Mouse (Mus musculus): ENCODE measurements around the gene Ang.

Ang gene

GRCm38 (mm10) chr14:51088166-51088969 lies 2.6 kb upstream of the Ang start:
- DNase-seq (ENCODE audit: low spot score in 2 of 2), result peak; percentile 71 to 81

- peak; percentile 96 to 98 for DNase-seq (ENCODE audit: low spot score in 2 of 2)
These were observed 1.8 kb upstream of the Ang start for GRCm38 (mm10) chr14:51088970-51089673.

GRCm38 (mm10) chr14:51089674-51090076 lies 1.3 kb upstream of the Ang start:
- no peak for DNase-seq (ENCODE audit: low spot score in 2 of 2)

- peak; percentile 81 to 82 for DNase-seq (ENCODE audit: low spot score in 2 of 2)
These were observed 721 bp upstream of the Ang start for GRCm38 (mm10) chr14:51090077-51090781.

- no peak for DNase-seq (ENCODE audit: low spot score in 2 of 2)
These were observed 1.2 kb downstream of the Ang start for GRCm38 (mm10) chr14:51092073-51092620.

- peak in 1 of 2 experiments; percentile 41 for DNase-seq (ENCODE audit: low spot score in 2 of 2)
These were observed 2.5 kb downstream of the Ang start for GRCm38 (mm10) chr14:51093496-51093895.

GRCm38 (mm10) chr14:51094096-51094875 lies 3.3 kb downstream of the Ang start:
- DNase-seq (ENCODE audit: low spot score in 2 of 2), result peak in 1 of 2 experiments; percentile 66

GRCm38 (mm10) chr14:51094921-51095320 lies 4.0 kb downstream of the Ang start:
- no peak for DNase-seq (ENCODE audit: low spot score in 2 of 2)

GRCm38 (mm10) chr14:51095736-51096524 lies 5.0 kb downstream of the Ang start:
- DNase-seq (ENCODE audit: low spot score in 2 of 2), result peak in 1 of 2 experiments; percentile 31

- DNase-seq (ENCODE audit: low spot score in 2 of 2), result peak; percentile 68 to 74
These were observed 7.3 kb downstream of the Ang start for GRCm38 (mm10) chr14:51098300-51098699.

GRCm38 (mm10) chr14:51098921-51099320 lies 8.0 kb downstream of the Ang start:
- no peak for DNase-seq (ENCODE audit: low spot score in 2 of 2)

GRCm38 (mm10) chr14:51101284-51101683 lies 10.3 kb downstream of the Ang start:
- no peak for DNase-seq (ENCODE audit: low spot score in 2 of 2)

- peak; percentile 72 to 73 for DNase-seq (ENCODE audit: low spot score in 2 of 2)
These were observed 12.3 kb downstream of the Ang start for GRCm38 (mm10) chr14:51103217-51103616.

GRCm38 (mm10) chr14:51104366-51104765 lies 13.4 kb downstream of the Ang start:
- DNase-seq (ENCODE audit: low spot score in 2 of 2), result peak in 1 of 2 experiments; percentile 39

- no peak for DNase-seq (ENCODE audit: low spot score in 2 of 2)
These were observed 15.6 kb downstream of the Ang start for GRCm38 (mm10) chr14:51106449-51106967.

GRCm38 (mm10) chr14:51111966-51112365 lies 21.0 kb downstream of the Ang start:
- DNase-seq (ENCODE audit: low spot score in 2 of 2), result no peak

- no peak for DNase-seq (ENCODE audit: low spot score in 2 of 2)
These were observed 22.5 kb downstream of the Ang start for GRCm38 (mm10) chr14:51113476-51113875.

- no peak for DNase-seq (ENCODE audit: low spot score in 2 of 2)
These were observed 23.1 kb downstream of the Ang start, which contains the start of gene Eddm3b for GRCm38 (mm10) chr14:51113916-51114560. Eddm3b (plus strand) TSS chr14:51114426.

GRCm38 (mm10) chr14:51125684-51126083 lies 34.7 kb downstream of the Ang start:
- no peak for DNase-seq (ENCODE audit: low spot score in 2 of 2)

All from urinary bladder, postnatal 36 days (tissue).